Mouse (Mus musculus) neural tube, embryonic 14.5 days (tissue): ENCODE results near the gene Kcnip3. TPM values are rescaled to one million over a fixed set of nuclear protein-coding genes. Genes with fewer than 3 reads are reported as not detected.

Source experiments
- ATAC-seq: fragments of 200-750 bp; cut with Nextera tagmentation; 2 replicates; pipeline ENCODE4 v1.8.0; 2017; ENCODE audit warnings: low read depth, mild to moderate bottlenecking, moderate TSS enrichment, moderate library complexity
- H3K27ac ChIP-seq: fragments of 300-500 bp; sonication (generic); 2 replicates; pipeline ENCODE4 v1.5.1; 2014; ENCODE audit warnings: low read depth, mild to moderate bottlenecking, control low read depth, low read length, moderate library complexity, mixed read lengths
- H3K27me3 ChIP-seq: fragments of 300-500 bp; sonication (generic); 2 replicates; pipeline ENCODE4 v1.6.1; 2014; ENCODE audit warnings: low read length; ENCODE audit not compliant: control insufficient read depth, insufficient read depth
- H3K36me3 ChIP-seq: fragments of 300-500 bp; sonication (generic); 2 replicates; pipeline ENCODE4 v1.6.1; 2014; ENCODE audit warnings: low read length, mixed read lengths; ENCODE audit not compliant: control insufficient read depth, insufficient read depth
- H3K4me1 ChIP-seq: fragments of 300-500 bp; sonication (generic); 2 replicates; pipeline ENCODE4 v1.6.1; 2014; ENCODE audit warnings: low read length; ENCODE audit not compliant: control insufficient read depth, insufficient read depth
- H3K4me2 ChIP-seq: fragments of 300-500 bp; sonication (generic); 2 replicates; pipeline ENCODE4 v1.6.1; 2014; ENCODE audit warnings: mild to moderate bottlenecking, low read depth, low read length, control low read depth
- H3K4me3 ChIP-seq: fragments of 300-500 bp; sonication (generic); 2 replicates; pipeline ENCODE4 v1.5.1; 2014; ENCODE audit warnings: low read depth, low read length, control low read depth, mixed read lengths
- H3K9ac ChIP-seq: fragments of 300-500 bp; sonication (generic); replicated peaks from 2 replicates; pipeline ENCODE4 v1.6.1; 2014; ENCODE audit warnings: low read depth, mild to moderate bottlenecking, control low read depth, low read length, mixed read lengths
- H3K9me3 ChIP-seq: fragments of 300-500 bp; sonication (generic); 2 replicates; pipeline ENCODE4 v1.6.1; 2016; ENCODE audit warnings: low read length; ENCODE audit not compliant: control insufficient read depth
- WGBS: fragments of 180-500 bp; shearing (Covaris S2); extraction: QIAGEN DNeasy Blood & Tissue Kit; methylation state at CpG from one replicate; pipeline ENCODE4 v1.1.7; 2014; 5-methylcytosine and 5-hydroxymethylcytosine counted together
- polyA plus RNA-seq: library from polyadenylated mRNA; unstranded; fragments of >200 nt; fragmentation: Nextera tagmentation; extraction: Ambion mirVana; gene quantifications from 2 replicates; pipeline ENCODE4 v1.2.1, GENCODE M21; 2014

The Kcnip3 gene
- polyA plus RNA-seq, 1 experiment from 2014 or later: 12.6 TPM

DNA sequence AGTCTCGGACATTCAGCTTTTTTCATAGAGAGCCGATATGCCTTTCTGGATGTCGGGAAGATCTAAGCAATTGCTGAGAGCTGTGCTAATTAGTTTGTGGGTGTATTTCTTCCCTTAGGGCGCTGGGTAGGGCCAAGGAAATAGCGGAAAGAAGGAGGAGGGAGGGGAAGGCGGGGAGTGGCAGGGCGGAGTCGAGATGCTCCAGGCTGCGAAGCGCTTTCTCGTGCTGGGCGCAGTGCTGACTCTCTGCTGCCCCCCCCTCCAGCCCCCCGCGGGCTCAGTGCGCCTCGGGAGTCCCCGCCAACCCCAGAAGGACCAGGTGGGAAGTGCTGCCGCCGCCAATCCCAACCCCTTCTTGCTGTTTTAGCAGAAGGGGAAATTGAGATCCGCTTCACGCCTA lies 38.9 kb downstream of the Kcnip3 start:
- no peaks in the 10 kb centered on the region for H3K36me3 ChIP-seq
- peaks cover 9% of the 10 kb centered on the region for H3K4me1 ChIP-seq
- 0 out of 2 replicates have a peak overlapping the region, but pooled peaks have one; percentile 4 for H3K4me3 ChIP-seq
- H3K9me3 ChIP-seq: no peaks in the 10 kb centered on the region
- ATAC-seq: no peak
- H3K9ac ChIP-seq: no peak overlapping the region
- WGBS: 1% methylated on average over 21 of the region's 21 CpGs
- no peak overlapping the region for H3K27ac ChIP-seq
- peak overlapping the region; percentile 50; the same call in 1 of the 2 replicates for H3K4me2 ChIP-seq
- peaks cover 56% of the 10 kb centered on the region for H3K27me3 ChIP-seq

GRCm38 (mm10) chr2:127482533-127482911 lies 39.4 kb downstream of the Kcnip3 start:
- no peak overlapping the region for H3K27ac ChIP-seq
- H3K27me3 ChIP-seq: peaks cover 56% of the 10 kb centered on the region
- H3K9ac ChIP-seq: 0 out of 2 replicates have a peak overlapping the region, but pooled peaks have one; percentile 25
- no peaks in the 10 kb centered on the region for H3K9me3 ChIP-seq
- peak overlapping the region; percentile 30 for H3K4me3 ChIP-seq
- H3K36me3 ChIP-seq: no peaks in the 10 kb centered on the region
- H3K4me1 ChIP-seq: peaks cover 9% of the 10 kb centered on the region
- WGBS: 0% methylated on average over 21 of the region's 21 CpGs
- H3K4me2 ChIP-seq: peak overlapping the region; percentile 50
- ATAC-seq: peak; percentile 54

GRCm38 (mm10) chr2:127481841-127482532 lies 39.9 kb downstream of the Kcnip3 start:
- Histone ChIP-seq H3K27ac (no peak overlapping the region), H3K4me1 (peaks cover 9% of the 10 kb centered on the region), H3K36me3 (no peaks in the 10 kb centered on the region), H3K9ac (0 out of 2 replicates have a peak overlapping the region, but pooled peaks have one; percentile 25), H3K4me3 (peak overlapping the region; percentile 30), H3K27me3 (peaks cover 56% of the 10 kb centered on the region), H3K4me2 (peak overlapping the region; percentile 50), H3K9me3 (no peaks in the 10 kb centered on the region)
- WGBS: under 1% methylated on average over 54 of the region's 59 CpGs
- peak; percentile 19; the same call in 1 of the 2 replicates for ATAC-seq

- H3K4me2 ChIP-seq: no peak overlapping the region
- H3K9ac ChIP-seq: no peak overlapping the region
- no peak overlapping the region for H3K27ac ChIP-seq
- H3K9me3 ChIP-seq: no peaks in the 10 kb centered on the region
- H3K36me3 ChIP-seq: no peaks in the 10 kb centered on the region
- no peak overlapping the region for H3K4me3 ChIP-seq
- no peak for ATAC-seq
- peaks cover 44% of the 10 kb centered on the region for H3K27me3 ChIP-seq
- WGBS: 65% methylated on average over 10 of the region's 10 CpGs
- H3K4me1 ChIP-seq: peaks cover 9% of the 10 kb centered on the region
Observed at GRCm38 (mm10) chr2:127479763-127480162, 42.1 kb downstream of the Kcnip3 start.

DNA sequence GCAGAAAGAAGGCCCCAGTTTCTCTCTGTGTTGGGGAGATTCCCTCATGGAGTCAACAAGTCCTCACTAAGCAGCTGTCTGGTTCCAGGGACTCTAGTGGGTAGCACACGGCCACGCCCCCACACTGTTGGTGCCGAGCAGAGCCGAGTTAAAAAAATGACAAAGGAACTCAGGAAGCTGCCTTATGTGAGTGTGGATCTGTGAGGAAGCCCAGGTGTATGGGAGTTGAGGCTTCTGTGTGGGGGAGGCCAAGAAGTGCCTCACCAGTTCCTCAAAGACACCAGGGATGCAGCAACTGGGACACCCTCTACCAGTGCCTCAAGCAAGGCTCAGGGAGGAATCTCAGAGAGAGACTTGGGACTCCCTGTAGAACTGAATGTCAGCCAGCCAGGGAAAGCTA lies 42.7 kb downstream of the Kcnip3 start:
- WGBS: 74% methylated on average over 4 of the region's 4 CpGs
- Histone ChIP-seq H3K9ac (no peak overlapping the region), H3K36me3 (no peaks in the 10 kb centered on the region), H3K27ac (no peak overlapping the region), H3K4me3 (no peak overlapping the region), H3K4me2 (no peak overlapping the region), H3K4me1 (peaks cover 6% of the 10 kb centered on the region), H3K9me3 (no peaks in the 10 kb centered on the region), H3K27me3 (peaks cover 39% of the 10 kb centered on the region)
- ATAC-seq: no peak

DNA sequence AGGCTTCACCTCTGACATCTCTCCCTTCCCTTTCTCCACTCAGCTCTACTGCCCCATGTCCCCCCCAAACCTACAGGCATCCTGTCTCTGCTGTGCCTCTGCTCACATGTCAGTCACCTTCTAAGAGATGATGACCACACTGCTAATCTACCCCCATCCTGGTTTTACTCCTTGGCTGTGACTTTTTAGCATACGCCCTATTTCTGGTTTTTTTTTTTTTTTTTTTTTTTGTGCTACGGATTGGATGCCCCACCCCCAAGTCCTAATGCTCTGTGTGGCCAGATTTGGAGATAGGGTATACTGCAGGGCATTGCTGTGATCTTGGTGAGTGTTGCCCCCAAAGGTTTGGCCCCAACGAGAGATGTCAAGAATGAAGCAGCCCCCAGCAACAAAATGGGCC lies 49.6 kb downstream of the Kcnip3 start:
- Histone ChIP-seq H3K4me3 (no peak overlapping the region), H3K4me2 (no peak overlapping the region), H3K9ac (no peak overlapping the region), H3K4me1 (no peaks in the 10 kb centered on the region), H3K27me3 (no peaks in the 10 kb centered on the region), H3K27ac (no peak overlapping the region), H3K9me3 (no peaks in the 10 kb centered on the region), H3K36me3 (no peaks in the 10 kb centered on the region)
- 71% methylated on average over 3 of the region's 3 CpGs for WGBS
- ATAC-seq: no peak

DNA sequence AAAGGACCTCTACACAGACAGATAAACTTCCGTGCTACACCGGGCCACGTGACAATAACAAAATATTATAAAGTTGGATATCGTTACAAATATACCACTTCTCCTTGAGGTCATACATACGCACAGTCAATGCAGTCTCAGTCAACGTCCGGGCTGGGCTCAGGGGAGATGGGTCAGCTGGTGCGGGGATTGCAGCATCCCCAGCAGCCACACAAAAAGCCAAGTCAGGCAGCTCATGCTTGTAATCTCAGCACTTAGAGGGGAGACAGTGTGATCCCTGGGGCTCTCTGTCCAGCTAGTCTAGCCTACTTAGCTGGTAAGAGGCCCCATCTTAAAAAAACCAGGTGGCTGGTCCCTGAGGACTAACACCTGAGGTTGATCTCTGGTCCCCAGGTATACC lies 50.6 kb downstream of the Kcnip3 start:
- no peaks in the 10 kb centered on the region for H3K27me3 ChIP-seq
- WGBS: 86% methylated on average over 8 of the region's 8 CpGs
- no peaks in the 10 kb centered on the region for H3K4me1 ChIP-seq
- H3K4me3 ChIP-seq: no peak overlapping the region
- ATAC-seq: no peak
- no peaks in the 10 kb centered on the region for H3K9me3 ChIP-seq
- H3K27ac ChIP-seq: no peak overlapping the region
- no peaks in the 10 kb centered on the region for H3K36me3 ChIP-seq
- no peak overlapping the region for H3K9ac ChIP-seq
- H3K4me2 ChIP-seq: no peak overlapping the region

GRCm38 (mm10) chr2:127470661-127471060 lies 51.2 kb downstream of the Kcnip3 start:
- ATAC-seq: no peak
- no peak overlapping the region for H3K9ac ChIP-seq
- WGBS: 89% methylated on average over 10 of the region's 10 CpGs
- H3K27ac ChIP-seq: no peak overlapping the region
- H3K36me3 ChIP-seq: no peaks in the 10 kb centered on the region
- H3K4me3 ChIP-seq: no peak overlapping the region
- H3K4me2 ChIP-seq: no peak overlapping the region
- no peaks in the 10 kb centered on the region for H3K9me3 ChIP-seq
- no peaks in the 10 kb centered on the region for H3K4me1 ChIP-seq
- H3K27me3 ChIP-seq: no peaks in the 10 kb centered on the region

- Histone ChIP-seq H3K4me2 (no peak overlapping the region), H3K4me1 (no peaks in the 10 kb centered on the region), H3K27ac (no peak overlapping the region), H3K36me3 (no peaks in the 10 kb centered on the region), H3K4me3 (no peak overlapping the region), H3K27me3 (no peaks in the 10 kb centered on the region), H3K9me3 (no peaks in the 10 kb centered on the region), H3K9ac (no peak overlapping the region)
- WGBS: 86% methylated on average over 5 of the region's 5 CpGs
- ATAC-seq: no peak
Observed at GRCm38 (mm10) chr2:127470183-127470582, 51.7 kb downstream of the Kcnip3 start.
